Mouse (Mus musculus): ENCODE data around the gene Spc25. TPM values are rescaled to one million over a fixed set of nuclear protein-coding genes. Genes with fewer than 3 reads are reported as not detected.

Gene Spc25
- 178 and 186 TPM in 2 replicates for polyA plus RNA-seq (2015; fragmentation: Nextera tagmentation; extraction: Ambion mirVana)

GRCm38 (mm10) chr2:69205791-69206351 lies at the start of gene Spc25:
Spc25 (minus strand) TSS chr2:69206194.
- H3K9me3 ChIP-seq (ENCODE audit: control insufficient read depth, low read length): no peaks in the 10 kb centered on the region
- ATAC-seq (ENCODE audit: low read depth): peak; percentile 99
- peaks cover 9% of the 10 kb centered on the region; the same call in 1 of the 2 replicates for H3K36me3 ChIP-seq (ENCODE audit: control insufficient read depth, insufficient read depth, low read length)
- H3K27ac ChIP-seq (ENCODE audit: low read length): peak within 1 kb of the TSS; percentile 88
- H3K4me2 ChIP-seq (ENCODE audit: low read depth, low read length): peak within 1 kb of the TSS; percentile 58
- H3K4me1 ChIP-seq (replicated peaks; ENCODE audit: control insufficient read depth, insufficient read depth, low read length): peaks cover 9% of the 10 kb centered on the region
- WGBS: under 1% methylated on average over 44 of the region's 46 CpGs
- no peaks in the 10 kb centered on the region for H3K27me3 ChIP-seq (ENCODE audit: control insufficient read depth, insufficient read depth, low read depth, low read length)
- peak within 1 kb of the TSS; percentile 92 for H3K4me3 ChIP-seq (ENCODE audit: low read length)
- H3K9ac ChIP-seq (ENCODE audit: low read length): peak within 1 kb of the TSS; percentile 91

- Histone ChIP-seq H3K9ac (ENCODE audit: low read length) (no peak overlapping the region), H3K36me3 (ENCODE audit: control insufficient read depth, insufficient read depth, low read length) (no peaks in the 10 kb centered on the region), H3K27me3 (ENCODE audit: control insufficient read depth, insufficient read depth, low read depth, low read length) (no peaks in the 10 kb centered on the region), H3K9me3 (ENCODE audit: control insufficient read depth, low read length) (no peaks in the 10 kb centered on the region), H3K4me3 (ENCODE audit: low read length) (no peak overlapping the region), H3K27ac (ENCODE audit: low read length) (no peak overlapping the region), H3K4me1 (replicated peaks; ENCODE audit: control insufficient read depth, insufficient read depth, low read length) (peaks cover 6% of the 10 kb centered on the region), H3K4me2 (ENCODE audit: low read depth, low read length) (no peak overlapping the region)
- 47% methylated on average over 16 of the region's 16 CpGs for WGBS
- no peak for ATAC-seq (ENCODE audit: low read depth)
Observed at GRCm38 (mm10) chr2:69248221-69248755, 42.3 kb upstream of the Spc25 start.

- WGBS: 97% methylated on average over 1 of the region's 1 CpGs
- no peak for ATAC-seq (ENCODE audit: low read depth)
- no peaks in the 10 kb centered on the region for H3K36me3 ChIP-seq (ENCODE audit: control insufficient read depth, insufficient read depth, low read length)
Observed at GRCm38 (mm10) chr2:69247081-69247480, 41.1 kb upstream of the Spc25 start.

GRCm38 (mm10) chr2:69244924-69245323 lies 38.9 kb upstream of the Spc25 start:
- 43% methylated on average over 2 of the region's 2 CpGs for WGBS
- H3K36me3 ChIP-seq (ENCODE audit: control insufficient read depth, insufficient read depth, low read length): no peaks in the 10 kb centered on the region
- no peak overlapping the region for H3K4me2 ChIP-seq (ENCODE audit: low read depth, low read length)
- no peak overlapping the region for H3K4me3 ChIP-seq (ENCODE audit: low read length)
- H3K27ac ChIP-seq (ENCODE audit: low read length): peak overlapping the region; percentile 75
- no peaks in the 10 kb centered on the region for H3K27me3 ChIP-seq (ENCODE audit: control insufficient read depth, insufficient read depth, low read depth, low read length)
- peak; percentile 86 for ATAC-seq (ENCODE audit: low read depth)
- no peak overlapping the region for H3K9ac ChIP-seq (ENCODE audit: low read length)
- H3K4me1 ChIP-seq (replicated peaks; ENCODE audit: control insufficient read depth, insufficient read depth, low read length): peaks cover 6% of the 10 kb centered on the region
- no peaks in the 10 kb centered on the region for H3K9me3 ChIP-seq (ENCODE audit: control insufficient read depth, low read length)

More at GRCm38 (mm10) chr2:69247081-69247480, 41.1 kb upstream of the Spc25 start:
- H3K9ac ChIP-seq (ENCODE audit: low read length): no peak overlapping the region
- no peak overlapping the region for H3K4me2 ChIP-seq (ENCODE audit: low read depth, low read length)
- no peak overlapping the region for H3K27ac ChIP-seq (ENCODE audit: low read length)
- H3K4me3 ChIP-seq (ENCODE audit: low read length): no peak overlapping the region
- H3K4me1 ChIP-seq (replicated peaks; ENCODE audit: control insufficient read depth, insufficient read depth, low read length): peaks cover 6% of the 10 kb centered on the region
- H3K9me3 ChIP-seq (ENCODE audit: control insufficient read depth, low read length): no peaks in the 10 kb centered on the region
- no peaks in the 10 kb centered on the region for H3K27me3 ChIP-seq (ENCODE audit: control insufficient read depth, insufficient read depth, low read depth, low read length)

GRCm38 (mm10) chr2:69239315-69239714 lies 33.3 kb upstream of the Spc25 start:
- Histone ChIP-seq H3K4me3 (ENCODE audit: low read length) (no peak overlapping the region), H3K4me2 (ENCODE audit: low read depth, low read length) (no peak overlapping the region), H3K27ac (ENCODE audit: low read length) (no peak overlapping the region), H3K4me1 (replicated peaks; ENCODE audit: control insufficient read depth, insufficient read depth, low read length) (no peaks in the 10 kb centered on the region), H3K27me3 (ENCODE audit: control insufficient read depth, insufficient read depth, low read depth, low read length) (no peaks in the 10 kb centered on the region), H3K36me3 (ENCODE audit: control insufficient read depth, insufficient read depth, low read length) (no peaks in the 10 kb centered on the region), H3K9ac (ENCODE audit: low read length) (no peak overlapping the region), H3K9me3 (ENCODE audit: control insufficient read depth, low read length) (no peaks in the 10 kb centered on the region)
- 50% methylated on average over 9 of the region's 9 CpGs for WGBS
- ATAC-seq (ENCODE audit: low read depth): no peak

GRCm38 (mm10) chr2:69234976-69235678 lies 29.1 kb upstream of the Spc25 start:
- no peaks in the 10 kb centered on the region for H3K36me3 ChIP-seq (ENCODE audit: control insufficient read depth, insufficient read depth, low read length)
- H3K4me3 ChIP-seq (ENCODE audit: low read length): no peak overlapping the region
- H3K27ac ChIP-seq (ENCODE audit: low read length): no peak overlapping the region
- H3K9ac ChIP-seq (ENCODE audit: low read length): no peak overlapping the region
- 83% methylated on average over 5 of the region's 5 CpGs for WGBS
- H3K27me3 ChIP-seq (ENCODE audit: control insufficient read depth, insufficient read depth, low read depth, low read length): no peaks in the 10 kb centered on the region
- no peak overlapping the region for H3K4me2 ChIP-seq (ENCODE audit: low read depth, low read length)
- H3K9me3 ChIP-seq (ENCODE audit: control insufficient read depth, low read length): no peaks in the 10 kb centered on the region
- no peak for ATAC-seq (ENCODE audit: low read depth)
- no peaks in the 10 kb centered on the region for H3K4me1 ChIP-seq (replicated peaks; ENCODE audit: control insufficient read depth, insufficient read depth, low read length)

GRCm38 (mm10) chr2:69232101-69232500 lies 26.1 kb upstream of the Spc25 start:
- no peaks in the 10 kb centered on the region for H3K9me3 ChIP-seq (ENCODE audit: control insufficient read depth, low read length)
- H3K4me1 ChIP-seq (replicated peaks; ENCODE audit: control insufficient read depth, insufficient read depth, low read length): no peaks in the 10 kb centered on the region
- no peaks in the 10 kb centered on the region for H3K27me3 ChIP-seq (ENCODE audit: control insufficient read depth, insufficient read depth, low read depth, low read length)
- ATAC-seq (ENCODE audit: low read depth): no peak
- no peaks in the 10 kb centered on the region for H3K36me3 ChIP-seq (ENCODE audit: control insufficient read depth, insufficient read depth, low read length)
- no peak overlapping the region for H3K9ac ChIP-seq (ENCODE audit: low read length)
- no peak overlapping the region for H3K4me3 ChIP-seq (ENCODE audit: low read length)
- H3K27ac ChIP-seq (ENCODE audit: low read length): no peak overlapping the region
- no peak overlapping the region for H3K4me2 ChIP-seq (ENCODE audit: low read depth, low read length)

- WGBS: 67% methylated on average over 2 of the region's 2 CpGs
- Histone ChIP-seq H3K9ac (ENCODE audit: low read length) (no peak overlapping the region), H3K27ac (ENCODE audit: low read length) (no peak overlapping the region), H3K4me2 (ENCODE audit: low read depth, low read length) (no peak overlapping the region), H3K27me3 (ENCODE audit: control insufficient read depth, insufficient read depth, low read depth, low read length) (no peaks in the 10 kb centered on the region), H3K36me3 (ENCODE audit: control insufficient read depth, insufficient read depth, low read length) (no peaks in the 10 kb centered on the region), H3K4me1 (replicated peaks; ENCODE audit: control insufficient read depth, insufficient read depth, low read length) (no peaks in the 10 kb centered on the region), H3K9me3 (ENCODE audit: control insufficient read depth, low read length) (no peaks in the 10 kb centered on the region), H3K4me3 (ENCODE audit: low read length) (no peak overlapping the region)
- ATAC-seq (ENCODE audit: low read depth): no peak
Observed at GRCm38 (mm10) chr2:69230137-69230536, 24.1 kb upstream of the Spc25 start.

GRCm38 (mm10) chr2:69228635-69229034 lies 22.6 kb upstream of the Spc25 start:
- no peak overlapping the region for H3K4me2 ChIP-seq (ENCODE audit: low read depth, low read length)
- ATAC-seq (ENCODE audit: low read depth): no peak
- no peaks in the 10 kb centered on the region for H3K4me1 ChIP-seq (replicated peaks; ENCODE audit: control insufficient read depth, insufficient read depth, low read length)
- H3K27ac ChIP-seq (ENCODE audit: low read length): no peak overlapping the region
- 80% methylated on average over 6 of the region's 6 CpGs for WGBS
- no peak overlapping the region for H3K9ac ChIP-seq (ENCODE audit: low read length)
- H3K36me3 ChIP-seq (ENCODE audit: control insufficient read depth, insufficient read depth, low read length): no peaks in the 10 kb centered on the region
- no peaks in the 10 kb centered on the region for H3K27me3 ChIP-seq (ENCODE audit: control insufficient read depth, insufficient read depth, low read depth, low read length)
- H3K4me3 ChIP-seq (ENCODE audit: low read length): no peak overlapping the region
- no peaks in the 10 kb centered on the region for H3K9me3 ChIP-seq (ENCODE audit: control insufficient read depth, low read length)

Measured in lung, embryonic 16.5 days (tissue).